Mouse (Mus musculus): ENCODE data around the gene Pard3. TPM values are rescaled to one million over a fixed set of nuclear protein-coding genes. Genes with fewer than 3 reads are reported as not detected.
"Not testable (repeated sequence)": the region's sequence is repeated elsewhere in the genome, so short reads cannot be mapped to it uniquely, and the experiment has no call there.

Pard3 gene
- total RNA-seq, 2 experiments from 2014 or later, result 26.1 to 28.1 TPM

- Histone ChIP-seq H3K4me3 (no peak overlapping the region), H3K27ac (no peak overlapping the region)
- TF ChIP-seq CTCF (conservative IDR thresholded peaks at IDR 0.05), result no peak
- DNase-seq (ENCODE audit: low spot score in 2 of 2), result no peak
Observed at GRCm38 (mm10) chr8:127151706-127152105, 88.0 kb downstream of the Pard3 start.

GRCm38 (mm10) chr8:127157087-127157486, 93.4 kb downstream of the Pard3 start:
- TF ChIP-seq CTCF (conservative IDR thresholded peaks at IDR 0.05), result no peak
- no peak for DNase-seq (ENCODE audit: low spot score in 2 of 2)
- no peak overlapping the region for H3K4me3 ChIP-seq
- H3K27ac ChIP-seq, result no peak overlapping the region

GRCm38 (mm10) chr8:127159421-127159966, 95.8 kb downstream of the Pard3 start:
- TF ChIP-seq CTCF (conservative IDR thresholded peaks at IDR 0.05), result no peak
- DNase-seq (ENCODE audit: low spot score in 2 of 2), result no peak
- H3K4me3 ChIP-seq, result no peak overlapping the region
- H3K27ac ChIP-seq, result no peak overlapping the region

- TF ChIP-seq CTCF (conservative IDR thresholded peaks at IDR 0.05), result no peak
- Histone ChIP-seq H3K4me3 (no peak overlapping the region), H3K27ac (no peak overlapping the region)
- DNase-seq (ENCODE audit: low spot score in 2 of 2), result no peak
Observed at GRCm38 (mm10) chr8:127161854-127162253, 98.2 kb downstream of the Pard3 start.

- DNase-seq (ENCODE audit: low spot score in 2 of 2), result no peak
- H3K27ac ChIP-seq, result no peak overlapping the region
- H3K4me3 ChIP-seq, result no peak overlapping the region
- no peak for TF ChIP-seq CTCF (conservative IDR thresholded peaks at IDR 0.05)
Observed at GRCm38 (mm10) chr8:127162821-127163220, 99.1 kb downstream of the Pard3 start.

- TF ChIP-seq CTCF (conservative IDR thresholded peaks at IDR 0.05), result no peak
- Histone ChIP-seq H3K4me3 (no peak overlapping the region), H3K27ac (no peak overlapping the region)
- DNase-seq (ENCODE audit: low spot score in 2 of 2), result no peak
Observed at GRCm38 (mm10) chr8:127164326-127165280, 100.9 kb downstream of the Pard3 start.

- DNase-seq (ENCODE audit: low spot score in 2 of 2), result no peak
- Histone ChIP-seq H3K27ac (no peak overlapping the region), H3K4me3 (no peak overlapping the region)
- TF ChIP-seq CTCF (conservative IDR thresholded peaks at IDR 0.05), result no peak
Observed at GRCm38 (mm10) chr8:127168496-127168895, 104.8 kb downstream of the Pard3 start.

GRCm38 (mm10) chr8:127169361-127169760, 105.7 kb downstream of the Pard3 start:
- Histone ChIP-seq H3K4me3 (no peak overlapping the region), H3K27ac (no peak overlapping the region)
- DNase-seq (ENCODE audit: low spot score in 2 of 2), result no peak
- no peak for TF ChIP-seq CTCF (conservative IDR thresholded peaks at IDR 0.05)

GRCm38 (mm10) chr8:127170372-127170771, 106.7 kb downstream of the Pard3 start:
- not testable (repeated sequence) for H3K4me3 ChIP-seq; DNase-seq (ENCODE audit: low spot score in 2 of 2); H3K27ac ChIP-seq

- no peak for TF ChIP-seq CTCF (conservative IDR thresholded peaks at IDR 0.05)
- no peak for DNase-seq (ENCODE audit: low spot score in 2 of 2)
- H3K27ac ChIP-seq, result no peak overlapping the region
Observed at GRCm38 (mm10) chr8:127170930-127171329, 107.2 kb downstream of the Pard3 start.

GRCm38 (mm10) chr8:127173483-127173882, 109.8 kb downstream of the Pard3 start:
- DNase-seq (ENCODE audit: low spot score in 2 of 2), result no peak
- H3K27ac ChIP-seq, result no peak overlapping the region
- no peak for TF ChIP-seq CTCF (conservative IDR thresholded peaks at IDR 0.05)
- H3K4me3 ChIP-seq, result no peak overlapping the region

More at GRCm38 (mm10) chr8:127170930-127171329, 107.2 kb downstream of the Pard3 start:
- H3K4me3 ChIP-seq, result no peak overlapping the region

- peak; percentile 42 to 45 for DNase-seq (ENCODE audit: low spot score in 2 of 2)
- no peak overlapping the region; the same call in 1 of the 2 replicates for H3K4me3 ChIP-seq
- TF ChIP-seq CTCF (conservative IDR thresholded peaks at IDR 0.05), result no peak
- peak overlapping the region; percentile 43; the same call in 1 of the 2 replicates for H3K27ac ChIP-seq
Observed at GRCm38 (mm10) chr8:127174411-127174810, 110.7 kb downstream of the Pard3 start.

GRCm38 (mm10) chr8:127175160-127175836, 111.6 kb downstream of the Pard3 start:
- no peak overlapping the region for H3K27ac ChIP-seq
- no peak for TF ChIP-seq CTCF (conservative IDR thresholded peaks at IDR 0.05)
- H3K4me3 ChIP-seq, result no peak overlapping the region
- DNase-seq (ENCODE audit: low spot score in 2 of 2), result no peak
